Mouse (Mus musculus): ENCODE measurements around the gene Mthfd2.

Gene Mthfd2

DNA sequence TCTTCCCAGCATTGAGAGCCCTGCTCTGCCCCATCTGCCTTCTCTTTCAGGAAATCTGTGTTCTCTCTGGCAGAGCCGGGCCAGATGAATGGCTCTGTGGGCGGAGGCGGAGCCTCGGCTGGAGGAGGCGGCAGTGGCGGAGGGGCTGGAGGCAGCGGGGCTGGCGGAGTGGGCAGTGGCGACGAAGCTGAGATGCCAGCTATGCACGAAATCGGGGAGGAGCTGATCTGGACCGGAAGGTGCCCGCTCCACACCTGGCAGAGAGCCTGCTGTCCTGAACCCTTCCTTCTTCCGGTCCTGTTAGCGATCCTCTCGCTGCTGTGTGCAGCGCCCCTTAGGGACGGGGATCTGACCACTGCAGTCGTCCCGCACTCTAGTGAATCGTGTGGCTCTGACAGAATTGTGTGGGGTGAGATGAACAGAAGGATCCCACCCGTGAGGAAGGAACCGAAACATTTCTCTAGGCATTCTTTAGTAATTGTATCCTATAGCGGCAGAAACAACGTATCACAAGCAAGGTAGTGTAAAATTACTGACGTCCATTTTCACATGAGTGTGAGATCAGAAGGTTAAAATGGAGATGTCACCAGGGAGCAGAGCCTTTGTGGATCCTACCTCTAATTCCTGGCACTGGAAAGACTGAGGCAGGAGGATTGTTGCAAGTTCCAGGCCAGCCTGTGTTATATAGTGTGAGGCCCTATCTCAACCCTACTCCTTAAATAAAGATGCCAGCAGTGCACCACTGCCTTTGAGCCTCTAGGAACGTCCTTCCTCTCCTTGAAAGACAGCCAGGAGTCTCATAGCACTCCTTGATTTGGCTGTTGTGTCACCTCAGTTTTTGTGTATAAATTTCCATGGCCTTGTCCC, 57.3 kb downstream of the Mthfd2 start:
- DNase-seq (ENCODE audit: low spot score) = peak; percentile 71

DNA sequence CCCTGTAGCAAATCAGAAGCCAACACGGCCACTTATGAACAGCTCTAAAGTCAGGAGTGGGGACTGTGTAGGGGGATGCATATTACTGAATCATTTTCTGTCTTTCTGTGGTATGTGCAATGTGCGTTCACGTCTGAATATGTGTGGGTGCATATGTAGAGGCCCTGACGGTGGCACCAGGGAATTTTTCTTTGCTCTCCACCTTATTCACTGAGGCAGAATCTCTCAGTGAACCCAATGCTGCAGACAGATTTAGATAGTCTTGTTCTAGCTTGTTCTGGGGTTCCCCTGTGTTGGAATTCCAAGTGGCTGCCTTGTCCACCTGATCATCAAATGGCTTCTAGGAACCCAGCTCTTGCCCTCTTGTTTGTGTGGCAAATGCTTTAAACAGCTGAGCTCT, 58.1 kb downstream of the Mthfd2 start:
- DNase-seq (ENCODE audit: low spot score) = no peak

GRCm38 (mm10) chr6:83265653-83266052, 60.1 kb downstream of the Mthfd2 start:
- no peak for DNase-seq (ENCODE audit: low spot score)

- DNase-seq (ENCODE audit: low spot score) = no peak
Observed at GRCm38 (mm10) chr6:83265253-83265652, 60.5 kb downstream of the Mthfd2 start.

GRCm38 (mm10) chr6:83264516-83264915, 61.2 kb downstream of the Mthfd2 start:
- DNase-seq (ENCODE audit: low spot score) = no peak
